Mouse (Mus musculus) heart, embryonic 14.5 days (tissue): ENCODE results near the gene Hmx2. TPM values are rescaled to one million over a fixed set of nuclear protein-coding genes. Genes with fewer than 3 reads are reported as not detected.
A peak's percentile ranks its signal among the peaks of the same experiment; 100 is the strongest.

Experiments used
- ATAC-seq: fragments of 200-750 bp; cut with Nextera tagmentation; 2 replicates; pipeline ENCODE4 v1.8.0; 2017; ENCODE audit warnings: low read depth, moderate TSS enrichment; ENCODE audit not compliant: insufficient number of reproducible peaks, insufficient read depth, low FRiP score
- H3K27ac ChIP-seq, 2 experiments: fragments of 200-500 bp in 1 of 2; fragments of 300-500 bp in 1 of 2; sonication (generic) in 1 of 2; replicated peaks in 1 of 2; 2 replicates each; pipeline ENCODE4 v1.5.1; 2012 to 2014; ENCODE audit warnings: low read depth in 2 of 2, low read length in 2 of 2, control low read depth in 1 of 2, mild to moderate bottlenecking in 1 of 2, mixed read lengths in 1 of 2; ENCODE audit not compliant: control insufficient read depth in 1 of 2, insufficient read depth in 1 of 2
- H3K27me3 ChIP-seq: fragments of 300-500 bp; sonication (generic); 2 replicates; pipeline ENCODE4 v1.6.1; 2014; ENCODE audit warnings: mild to moderate bottlenecking, low read length, control low read depth; ENCODE audit not compliant: control insufficient read depth, insufficient read depth
- H3K36me3 ChIP-seq: fragments of 300-500 bp; sonication (generic); 2 replicates; pipeline ENCODE4 v1.6.1; 2014; ENCODE audit warnings: mild to moderate bottlenecking, control low read depth, low read length, mixed read lengths; ENCODE audit not compliant: control insufficient read depth, insufficient read depth
- H3K4me1 ChIP-seq, 2 experiments: fragments of 200-500 bp in 1 of 2; fragments of 300-500 bp in 1 of 2; sonication (generic) in 1 of 2; 2 replicates each; pipeline ENCODE4 v1.6.1; 2012 to 2014; ENCODE audit warnings: low read length in 2 of 2, control low read depth in 1 of 2, mixed read lengths in 1 of 2; ENCODE audit not compliant: control insufficient read depth in 2 of 2, insufficient read depth in 2 of 2
- H3K4me2 ChIP-seq: fragments of 300-500 bp; sonication (generic); 2 replicates; pipeline ENCODE4 v1.6.1; 2014; ENCODE audit warnings: mild to moderate bottlenecking, low read length
- H3K4me3 ChIP-seq, 2 experiments: fragments of 200-500 bp in 1 of 2; fragments of 300-500 bp in 1 of 2; sonication (generic) in 1 of 2; 2 replicates each; pipeline ENCODE4 v1.5.1; 2012 to 2014; ENCODE audit warnings: low read length in 2 of 2, mild to moderate bottlenecking in 2 of 2, control low read depth in 1 of 2, low read depth in 1 of 2, moderate library complexity in 1 of 2; ENCODE audit not compliant: control insufficient read depth in 1 of 2, insufficient read depth in 1 of 2
- H3K9ac ChIP-seq: fragments of 300-500 bp; sonication (generic); 2 replicates; pipeline ENCODE4 v1.6.1; 2014; ENCODE audit warnings: mild to moderate bottlenecking, low read length
- H3K9me3 ChIP-seq: fragments of 300-500 bp; sonication (generic); 2 replicates; pipeline ENCODE4 v1.6.1; 2016; ENCODE audit warnings: low read length, control low read depth; ENCODE audit not compliant: control insufficient read depth
- WGBS: fragments of 180-500 bp; shearing (Covaris S2); extraction: QIAGEN DNeasy Blood & Tissue Kit; methylation state at CpG from one replicate; pipeline ENCODE4 v1.1.7; 2014; 5-methylcytosine and 5-hydroxymethylcytosine counted together
- polyA plus RNA-seq: library from polyadenylated mRNA; unstranded; fragments of >200 nt; fragmentation: Nextera tagmentation; extraction: Ambion mirVana; gene quantifications from 2 replicates; pipeline ENCODE4 v1.2.1, GENCODE M21; 2014

Hmx2 gene
- polyA plus RNA-seq, 1 experiment from 2014 or later = 0.07 TPM

DNA sequence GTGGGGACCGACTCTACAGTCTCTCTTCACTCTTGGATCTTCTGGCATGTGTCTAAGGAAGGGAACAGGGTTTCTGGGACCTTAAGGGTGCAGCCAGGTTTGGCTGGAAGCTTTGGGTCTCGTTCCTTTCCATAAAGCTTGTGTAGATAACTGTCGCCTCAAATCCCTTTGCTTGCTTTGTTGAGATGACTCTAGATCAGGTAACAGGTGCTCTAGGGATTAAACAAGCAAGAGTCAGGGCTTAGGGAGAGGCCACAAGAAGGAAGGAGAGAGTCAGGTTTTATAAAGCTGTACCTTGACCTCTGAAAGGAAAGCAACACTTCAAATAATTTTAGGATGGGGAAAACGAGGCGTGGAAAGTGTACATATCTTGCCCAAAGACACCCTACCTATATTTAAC lies 4.2 kb downstream of the Hmx2 start:
- Histone ChIP-seq H3K27ac (no peak overlapping the region), H3K9ac (no peak overlapping the region), H3K4me3 (no peak overlapping the region), H3K4me2 (no peak overlapping the region), H3K9me3 (no peaks in the 10 kb centered on the region), H3K27me3 (peaks cover 98% of the 10 kb centered on the region), H3K36me3 (no peaks in the 10 kb centered on the region), H3K4me1 (peaks cover 4 to 17% of the 10 kb centered on the region in 2 experiments; a peak in 3 of 4 replicates)
- ATAC-seq = no peak
- WGBS = 5% methylated on average over 5 of the region's 5 CpGs

DNA sequence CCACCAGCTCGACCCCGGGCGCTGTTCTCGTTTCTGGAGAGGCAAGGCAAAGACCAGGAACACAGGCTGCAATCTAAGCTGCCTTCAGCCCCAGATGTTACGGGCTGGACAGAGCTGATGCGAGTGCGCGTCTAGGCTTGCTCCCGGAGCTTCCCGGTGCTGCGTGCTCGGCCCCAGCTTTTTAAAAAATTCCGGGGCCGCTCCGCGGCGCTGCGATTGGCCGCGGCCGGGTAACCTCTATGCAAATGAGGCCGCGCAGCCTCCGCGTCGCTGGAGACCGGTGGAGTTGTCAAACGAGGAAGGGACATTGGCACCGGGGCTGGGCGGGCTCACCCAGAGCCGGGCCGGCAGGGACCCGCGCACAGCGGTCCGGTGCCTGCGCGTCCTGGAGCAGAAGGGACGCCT lies 5.2 kb downstream of the Hmx2 start:
- ATAC-seq = peak; percentile 32; the same call in 1 of the 2 replicates
- no peak overlapping the region for H3K9ac ChIP-seq

DNA sequence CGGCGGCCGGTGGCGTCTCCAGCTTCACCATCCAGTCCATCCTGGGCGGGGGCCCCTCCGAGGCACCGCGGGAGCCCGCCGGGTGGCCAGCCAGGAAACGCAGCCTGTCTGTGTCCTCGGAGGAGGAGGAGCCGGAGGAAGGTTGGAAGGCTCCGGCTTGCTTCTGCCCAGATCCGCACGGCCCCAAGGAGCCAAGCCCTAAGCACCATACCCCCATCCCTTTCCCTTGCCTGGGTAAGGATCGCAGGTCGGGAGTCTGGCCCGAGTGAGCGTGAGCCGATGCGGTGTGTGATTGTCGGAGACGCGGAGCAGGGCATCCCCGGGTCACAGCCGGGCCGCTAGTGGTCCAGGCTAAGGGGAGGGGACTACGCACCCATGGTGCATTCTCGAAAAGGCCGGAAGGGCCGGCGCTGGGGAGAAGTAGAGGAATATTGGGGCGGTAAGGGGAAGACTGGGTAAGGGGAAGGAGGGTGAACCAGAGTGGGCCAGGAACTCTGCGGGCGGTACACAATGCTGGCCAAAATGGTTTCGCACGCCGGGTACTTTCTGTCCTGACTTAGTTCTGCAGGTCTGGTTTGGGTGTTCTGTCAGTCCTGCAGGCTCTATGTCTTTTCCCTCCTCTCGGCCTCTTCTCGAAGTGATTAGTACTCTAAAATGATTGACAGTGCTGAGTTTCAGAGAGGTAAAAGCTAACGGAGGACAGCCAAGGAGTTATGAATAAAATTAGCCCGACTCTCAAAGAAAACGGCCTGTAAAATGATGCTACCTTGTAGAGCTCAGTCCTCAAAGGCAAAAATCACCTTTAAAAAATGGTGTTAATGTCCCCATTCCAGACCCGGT lies 6.0 kb downstream of the Hmx2 start:
- Histone ChIP-seq H3K36me3 (no peaks in the 10 kb centered on the region), H3K4me3 (peak overlapping the region; percentile 3 to 37; a peak in 3 of 4 replicates), H3K9me3 (no peaks in the 10 kb centered on the region), H3K9ac (no peak overlapping the region), H3K27ac (no peak overlapping the region), H3K27me3 (peaks cover 98% of the 10 kb centered on the region), H3K4me1 (peaks cover 4 to 17% of the 10 kb centered on the region in 2 experiments; a peak in 3 of 4 replicates), H3K4me2 (peak overlapping the region; percentile 65)
- 1% methylated on average over 45 of the region's 45 CpGs for WGBS
- ATAC-seq = no peak

More for the DNA sequence above, 5.2 kb downstream of the Hmx2 start:
- no peak overlapping the region for H3K27ac ChIP-seq
- H3K4me1 ChIP-seq = peaks cover 4 to 17% of the 10 kb centered on the region in 2 experiments; a peak in 3 of 4 replicates
- peak overlapping the region; percentile 65 for H3K4me2 ChIP-seq
- peaks cover 98% of the 10 kb centered on the region for H3K27me3 ChIP-seq
- under 1% methylated on average over 38 of the region's 39 CpGs for WGBS
- H3K9me3 ChIP-seq = no peaks in the 10 kb centered on the region
- no peaks in the 10 kb centered on the region for H3K36me3 ChIP-seq
- peak overlapping the region; percentile 0 to 37; a peak in 2 of 4 replicates for H3K4me3 ChIP-seq

DNA sequence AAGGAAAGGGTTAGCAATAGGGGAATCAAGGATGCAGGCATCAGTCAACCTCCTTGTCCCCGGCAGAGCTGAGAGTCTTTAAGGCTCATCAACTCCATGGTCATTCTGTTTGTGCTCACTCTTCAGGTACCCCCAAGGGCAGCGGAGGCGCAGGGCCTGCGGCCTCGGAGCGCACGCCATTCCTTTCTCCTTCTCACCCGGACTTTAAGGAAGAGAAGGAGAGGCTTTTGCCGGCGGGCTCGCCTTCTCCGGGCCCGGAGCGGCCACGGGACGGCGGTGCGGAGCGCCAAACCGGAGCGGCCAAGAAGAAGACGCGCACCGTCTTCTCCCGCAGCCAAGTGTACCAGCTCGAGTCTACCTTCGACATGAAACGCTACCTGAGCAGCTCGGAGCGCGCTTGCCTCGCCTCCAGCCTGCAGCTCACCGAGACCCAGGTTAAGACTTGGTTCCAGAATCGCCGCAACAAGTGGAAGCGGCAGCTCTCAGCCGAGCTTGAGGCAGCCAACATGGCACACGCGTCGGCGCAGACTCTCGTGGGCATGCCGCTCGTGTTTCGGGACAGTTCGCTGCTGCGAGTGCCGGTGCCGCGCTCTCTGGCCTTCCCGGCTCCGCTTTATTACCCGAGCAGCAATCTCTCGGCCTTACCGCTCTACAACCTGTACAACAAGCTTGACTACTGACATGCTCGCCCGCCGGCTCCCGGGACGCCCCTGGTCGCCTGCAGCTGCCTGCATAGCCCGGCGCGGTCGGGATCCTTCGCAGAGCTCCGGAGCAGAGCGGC lies 6.9 kb downstream of the Hmx2 start:
- no peak for ATAC-seq
- peaks cover 90% of the 10 kb centered on the region for H3K27me3 ChIP-seq
- H3K9me3 ChIP-seq = no peaks in the 10 kb centered on the region
- H3K36me3 ChIP-seq = no peaks in the 10 kb centered on the region
- H3K4me2 ChIP-seq = peak overlapping the region; percentile 52
- no peak overlapping the region for H3K9ac ChIP-seq
- H3K4me3 ChIP-seq = peak overlapping the region in 1 of 2 experiments; percentile 7; a peak in 2 of 4 replicates
- H3K4me1 ChIP-seq = peaks cover 4 to 17% of the 10 kb centered on the region in 2 experiments; a peak in 3 of 4 replicates
- WGBS = 1% methylated on average over 67 of the region's 68 CpGs
- no peak overlapping the region for H3K27ac ChIP-seq

DNA sequence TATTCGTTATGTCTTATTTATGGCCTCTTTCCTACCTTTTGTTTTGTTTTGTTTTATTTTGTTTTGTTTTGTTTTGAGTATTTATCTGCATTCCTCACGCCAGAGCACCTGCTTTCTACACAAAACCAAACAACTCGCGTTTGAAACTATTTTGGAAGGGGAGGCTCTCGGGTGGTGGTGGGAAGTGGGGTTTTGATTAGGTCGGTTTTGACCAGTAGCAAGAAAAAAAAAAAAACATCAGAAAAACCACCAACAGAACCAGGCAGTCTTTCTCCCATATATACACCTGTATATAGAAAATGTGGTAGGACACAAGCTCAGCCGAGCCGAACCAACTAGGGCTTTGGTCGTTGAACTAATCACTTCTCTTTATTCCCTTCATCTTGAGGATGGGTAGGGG lies 7.5 kb downstream of the Hmx2 start:
- Histone ChIP-seq H3K9me3 (no peaks in the 10 kb centered on the region), H3K9ac (no peak overlapping the region), H3K4me2 (no peak overlapping the region), H3K4me3 (peak overlapping the region in 1 of 2 experiments; percentile 7; a peak in 1 of 4 replicates), H3K4me1 (peaks cover 4 to 21% of the 10 kb centered on the region in 2 experiments; a peak in 3 of 4 replicates), H3K27ac (no peak overlapping the region), H3K27me3 (peaks cover 84% of the 10 kb centered on the region), H3K36me3 (no peaks in the 10 kb centered on the region)
- under 1% methylated on average over 9 of the region's 9 CpGs for WGBS
- ATAC-seq = no peak

DNA sequence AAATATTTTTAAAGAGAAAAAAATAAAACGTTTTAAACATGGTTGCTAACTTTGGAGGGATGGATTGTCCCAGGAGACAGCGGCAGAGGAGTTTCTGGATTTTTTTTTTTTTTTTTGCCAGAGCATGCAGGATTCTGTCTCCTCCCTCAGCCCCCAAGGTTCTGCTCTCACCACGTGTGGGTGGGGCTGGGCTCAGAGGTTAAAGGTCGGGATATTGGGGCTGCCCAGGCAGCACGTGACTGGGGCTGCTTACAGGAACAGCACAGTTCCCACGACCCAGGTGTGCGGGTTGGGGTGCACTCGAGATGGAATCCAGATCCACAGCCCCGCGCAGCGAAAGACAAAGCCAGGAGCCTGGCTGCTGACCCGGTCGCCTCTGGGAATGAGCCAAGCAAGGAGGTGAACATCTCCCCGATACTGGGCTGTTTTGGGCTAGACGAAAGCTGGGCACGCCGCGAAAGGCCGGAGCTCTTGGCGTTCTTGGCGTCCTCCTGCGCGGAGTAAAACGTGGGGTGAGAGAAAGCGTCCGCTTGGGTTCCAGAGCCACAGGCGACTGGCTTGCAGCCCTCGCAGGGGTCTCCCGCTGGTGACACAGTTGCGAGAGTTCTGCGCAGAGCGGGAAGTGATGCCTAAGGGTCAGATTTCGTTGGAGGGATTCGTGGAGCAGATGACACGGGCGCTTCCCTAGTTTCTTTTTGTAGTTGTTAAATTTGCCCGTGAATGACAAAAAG lies 8.1 kb downstream of the Hmx2 start:
- Histone ChIP-seq H3K9ac (no peak overlapping the region), H3K27ac (no peak overlapping the region), H3K9me3 (no peaks in the 10 kb centered on the region), H3K4me1 (peaks cover 4 to 24% of the 10 kb centered on the region in 2 experiments; a peak in 3 of 4 replicates), H3K4me2 (peak overlapping the region; percentile 8; the same call in 1 of the 2 replicates), H3K36me3 (peaks cover under 1% of the 10 kb centered on the region), H3K27me3 (peaks cover 78% of the 10 kb centered on the region), H3K4me3 (no peak overlapping the region; a peak in 1 of 4 replicates)
- under 1% methylated on average over 37 of the region's 37 CpGs for WGBS
- no peak for ATAC-seq

DNA sequence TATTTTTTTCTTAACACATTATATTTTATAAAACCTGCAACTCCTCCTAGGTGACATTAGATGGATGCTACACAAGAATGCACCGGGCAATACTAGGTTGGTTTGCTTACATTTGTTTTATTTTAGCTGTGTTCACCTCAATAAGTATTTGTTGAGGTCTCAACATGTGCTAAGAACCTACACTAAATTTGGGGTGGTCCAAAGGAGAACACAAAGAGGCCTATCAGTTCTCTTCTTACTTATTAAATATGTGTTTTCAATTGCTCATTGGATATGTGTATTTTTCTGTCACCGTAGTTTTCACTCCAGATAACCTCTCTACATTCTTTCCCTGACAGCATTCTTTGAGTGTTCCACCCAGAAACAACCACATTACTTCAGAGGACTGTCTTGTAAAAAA lies 9.2 kb downstream of the Hmx2 start:
- Histone ChIP-seq H3K36me3 (peaks cover 11% of the 10 kb centered on the region), H3K9ac (no peak overlapping the region), H3K27me3 (peaks cover 68% of the 10 kb centered on the region), H3K4me1 (peaks cover 4 to 27% of the 10 kb centered on the region in 2 experiments; a peak in 3 of 4 replicates), H3K4me3 (no peak overlapping the region), H3K9me3 (no peaks in the 10 kb centered on the region), H3K27ac (no peak overlapping the region), H3K4me2 (no peak overlapping the region)
- 44% methylated on average over 2 of the region's 2 CpGs for WGBS
- ATAC-seq = no peak
